Mouse (Mus musculus): Measurements from ENCODE around the gene Creg2. TPM values are rescaled to one million over a fixed set of nuclear protein-coding genes. Genes with fewer than 3 reads are reported as not detected.

Gene Creg2
- polyA plus RNA-seq, 1 experiment from 2014 or later = 0.06 TPM

Other genes with a start within 250 kb of the Creg2 start
- gene Tbc1d8, start 172.7 kb downstream of the Creg2 start, polyA plus RNA-seq (2015; fragmentation: Nextera tagmentation; extraction: Ambion mirVana) = 10.6 and 13.4 TPM in 2 replicates
- gene Cnot11, start 116.5 kb downstream of the Creg2 start, polyA plus RNA-seq (2015; fragmentation: Nextera tagmentation; extraction: Ambion mirVana) = 21.2 and 21.5 TPM in 2 replicates
- 28.8 and 30.7 TPM in 2 replicates for gene Rnf149, start 74.1 kb downstream of the Creg2 start, polyA plus RNA-seq (2015; fragmentation: Nextera tagmentation; extraction: Ambion mirVana)
- gene Rfx8, start 69.5 kb upstream of the Creg2 start, polyA plus RNA-seq (2015; fragmentation: Nextera tagmentation; extraction: Ambion mirVana) = 0.58 and 0.67 TPM in 2 replicates
- not detected in 2 replicates for gene Gm3646, start 153.9 kb upstream of the Creg2 start, polyA plus RNA-seq (2015; fragmentation: Nextera tagmentation; extraction: Ambion mirVana)
- gene Map4k4, start 249.4 kb upstream of the Creg2 start, polyA plus RNA-seq (2015; fragmentation: Nextera tagmentation; extraction: Ambion mirVana) = 30.9 and 39.5 TPM in 2 replicates